Mouse (Mus musculus) hindbrain, embryonic 11.5 days (tissue): ENCODE measurements at regions not wholly inside any gene's neighbourhood (a gene's known extent, or its start where the extent isn't known, plus 50 kb on each side); places are given as distances from the start of the nearest gene placed in this dataset.

ENCODE experiments used
- ATAC-seq: fragments of 200-750 bp; cut with Nextera tagmentation; 2 replicates; pipeline ENCODE4 v1.8.0; 2017; ENCODE audit warnings: mild to moderate bottlenecking, moderate TSS enrichment, moderate library complexity; ENCODE audit not compliant: low FRiP score
- DNase-seq: peaks from one replicate; pipeline ENCODE4 v3.0.0-alpha.2; 2015; ENCODE audit warnings: low spot score
- H3K27ac ChIP-seq: fragments of 300-500 bp; sonication (generic); 2 replicates; pipeline ENCODE4 v1.5.1; 2014; ENCODE audit warnings: mild to moderate bottlenecking, low read depth, low read length
- H3K27me3 ChIP-seq: fragments of 300-500 bp; sonication (generic); 2 replicates; pipeline ENCODE4 v1.6.1; 2014; ENCODE audit warnings: mild to moderate bottlenecking, low read length, moderate library complexity, mixed read lengths; ENCODE audit not compliant: control insufficient read depth, insufficient read depth
- H3K36me3 ChIP-seq: fragments of 300-500 bp; sonication (generic); 2 replicates; pipeline ENCODE4 v1.6.1; 2014; ENCODE audit warnings: mild to moderate bottlenecking, low read length, moderate library complexity, mixed read lengths; ENCODE audit not compliant: control insufficient read depth, insufficient read depth
- H3K4me1 ChIP-seq: fragments of 300-500 bp; sonication (generic); replicated peaks from 2 replicates; pipeline ENCODE4 v1.6.1; 2014; ENCODE audit warnings: low read length, mixed read lengths; ENCODE audit not compliant: control insufficient read depth, insufficient read depth
- H3K4me2 ChIP-seq: fragments of 300-500 bp; sonication (generic); replicated peaks from 2 replicates; pipeline ENCODE4 v1.6.1; 2014; ENCODE audit warnings: mild to moderate bottlenecking, low read depth, low read length
- H3K4me3 ChIP-seq: fragments of 300-500 bp; sonication (generic); 2 replicates; pipeline ENCODE4 v1.5.1; 2014; ENCODE audit warnings: low read depth, low read length
- H3K9ac ChIP-seq: fragments of 300-500 bp; sonication (generic); 2 replicates; pipeline ENCODE4 v1.6.1; 2014; ENCODE audit warnings: low read depth, low read length
- H3K9me3 ChIP-seq: fragments of 300-500 bp; sonication (generic); 2 replicates; pipeline ENCODE4 v1.6.1; 2016; ENCODE audit warnings: low read length; ENCODE audit not compliant: control insufficient read depth
- WGBS: fragments of 180-500 bp; shearing (Covaris S2); extraction: QIAGEN DNeasy Blood & Tissue Kit; methylation state at CpG from one replicate; pipeline ENCODE4 v1.1.7; 2014; 5-methylcytosine and 5-hydroxymethylcytosine counted together

DNA sequence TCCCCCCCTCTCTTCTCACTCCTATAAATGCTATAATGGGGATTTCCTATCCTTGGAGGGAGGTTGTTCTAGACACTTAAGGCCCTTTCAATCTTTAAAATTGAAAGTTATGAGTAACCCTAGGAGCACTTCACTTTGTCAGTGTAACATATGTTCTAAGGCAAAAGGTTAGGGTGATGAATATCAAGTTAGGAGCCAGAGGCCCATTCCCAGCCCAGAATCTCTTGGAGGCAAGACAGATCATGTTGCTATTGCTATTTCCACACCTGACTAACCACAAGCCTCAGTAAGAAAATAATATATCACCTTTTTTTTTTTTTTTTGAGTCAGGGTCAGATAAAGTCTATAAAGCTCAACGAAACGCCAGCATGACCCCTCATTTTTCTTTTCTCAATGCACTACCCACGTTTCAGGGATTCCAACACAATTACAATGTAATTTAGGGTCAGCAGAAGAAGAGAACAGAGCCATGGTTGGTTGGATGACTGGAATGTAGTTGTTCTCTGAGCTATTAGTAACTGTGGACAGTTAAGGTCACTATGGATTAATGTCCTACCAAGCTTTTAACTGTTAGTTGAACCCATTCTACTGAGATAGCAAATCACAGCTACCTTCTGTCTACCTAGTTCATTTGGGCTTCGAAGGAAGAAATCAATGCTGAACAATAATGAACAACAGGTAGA, 693.0 kb upstream of the Apob start:
- WGBS, result 70% methylated on average over 4 of the region's 4 CpGs

GRCm38 (mm10) chr12:7291557-7291956, 685.9 kb upstream of the Apob start:
- Histone ChIP-seq H3K4me1 (no peaks in the 10 kb centered on the region), H3K36me3 (no peaks in the 10 kb centered on the region), H3K9me3 (no peaks in the 10 kb centered on the region), H3K27me3 (no peaks in the 10 kb centered on the region), H3K4me3 (no peak overlapping the region), H3K9ac (no peak overlapping the region), H3K4me2 (no peak overlapping the region), H3K27ac (no peak overlapping the region)
- ATAC-seq (peak; percentile 38; the same call in 1 of the 2 replicates), DNase-seq (no peak)
- WGBS, result 66% methylated on average over 2 of the region's 2 CpGs

More for the DNA sequence above, 693.0 kb upstream of the Apob start:
- H3K9ac ChIP-seq, result no peak overlapping the region
- H3K27me3 ChIP-seq, result no peaks in the 10 kb centered on the region
- H3K4me1 ChIP-seq, result no peaks in the 10 kb centered on the region
- H3K4me3 ChIP-seq, result no peak overlapping the region
- ATAC-seq (no peak), DNase-seq (no peak)
- no peak overlapping the region for H3K27ac ChIP-seq
- H3K4me2 ChIP-seq, result no peak overlapping the region
- no peaks in the 10 kb centered on the region for H3K9me3 ChIP-seq
- no peaks in the 10 kb centered on the region for H3K36me3 ChIP-seq

- WGBS, result 83% methylated on average over 2 of the region's 2 CpGs
- no peak for ATAC-seq
Measured at GRCm38 (mm10) chr12:7297026-7297425, 680.4 kb upstream of the Apob start.

GRCm38 (mm10) chr12:7321453-7321852, 656.0 kb upstream of the Apob start:
- DNase-seq, result no peak
- Histone ChIP-seq H3K4me3 (no peak overlapping the region), H3K36me3 (no peaks in the 10 kb centered on the region), H3K4me1 (no peaks in the 10 kb centered on the region), H3K9me3 (no peaks in the 10 kb centered on the region), H3K27ac (no peak overlapping the region), H3K4me2 (no peak overlapping the region), H3K27me3 (no peaks in the 10 kb centered on the region), H3K9ac (no peak overlapping the region)
- ATAC-seq, result no peak
- WGBS, result 90% methylated on average over 2 of the region's 2 CpGs

More at GRCm38 (mm10) chr12:7297026-7297425, 680.4 kb upstream of the Apob start:
- Histone ChIP-seq H3K4me1 (no peaks in the 10 kb centered on the region), H3K4me3 (no peak overlapping the region), H3K27me3 (no peaks in the 10 kb centered on the region), H3K36me3 (no peaks in the 10 kb centered on the region), H3K9me3 (no peaks in the 10 kb centered on the region), H3K27ac (no peak overlapping the region), H3K9ac (no peak overlapping the region), H3K4me2 (no peak overlapping the region)
- no peak for DNase-seq

GRCm38 (mm10) chr12:7328620-7329019, 648.8 kb upstream of the Apob start:
- H3K27me3 ChIP-seq, result no peaks in the 10 kb centered on the region
- H3K4me2 ChIP-seq, result no peak overlapping the region
- H3K27ac ChIP-seq, result no peak overlapping the region
- H3K4me3 ChIP-seq, result no peak overlapping the region
- no peaks in the 10 kb centered on the region for H3K9me3 ChIP-seq
- H3K4me1 ChIP-seq, result no peaks in the 10 kb centered on the region
- DNase-seq, result no peak
- no peaks in the 10 kb centered on the region for H3K36me3 ChIP-seq
- no peak overlapping the region for H3K9ac ChIP-seq
- no peak for ATAC-seq
